Mouse (Mus musculus) layer of hippocampus, adult 8-10 months (tissue): ENCODE results near the gene Ppp1r12a. TPM values are rescaled to one million over a fixed set of nuclear protein-coding genes. Genes with fewer than 3 reads are reported as not detected.

Experiments used
- DNase-seq, 2 experiments: peaks; one replicate each; pipeline ENCODE4 v3.0.0; 2022; ENCODE audit warnings: low spot score in 2 of 2
- total RNA-seq, 4 experiments: library from RNA; stranded (reverse); gene quantifications; 2 replicates each; pipeline ENCODE4 v1.2.4; 2022

The Ppp1r12a gene
- total RNA-seq, 4 experiments from 2014 or later = 122 to 140 (median 133) TPM

DNA sequence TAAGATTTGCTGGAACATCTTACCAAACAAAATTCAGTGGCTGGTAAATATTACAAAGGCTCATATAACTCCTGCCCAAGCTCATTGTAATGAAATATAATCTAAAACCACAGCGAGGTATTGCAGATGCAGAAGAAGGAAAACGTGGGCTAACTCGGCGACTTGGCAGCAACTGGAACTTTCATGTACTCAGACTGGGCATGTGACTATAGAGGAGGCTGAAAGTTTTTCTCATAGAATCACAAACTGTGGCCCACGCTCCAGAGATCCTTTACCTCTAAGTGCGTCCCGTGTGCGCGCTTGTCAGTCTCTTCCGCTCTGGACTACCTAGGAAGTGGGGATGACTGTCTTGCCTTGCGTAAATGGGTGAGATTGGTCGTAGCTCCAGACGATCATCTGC lies 128.1 kb downstream of the Ppp1r12a start:
- no peak for DNase-seq

DNA sequence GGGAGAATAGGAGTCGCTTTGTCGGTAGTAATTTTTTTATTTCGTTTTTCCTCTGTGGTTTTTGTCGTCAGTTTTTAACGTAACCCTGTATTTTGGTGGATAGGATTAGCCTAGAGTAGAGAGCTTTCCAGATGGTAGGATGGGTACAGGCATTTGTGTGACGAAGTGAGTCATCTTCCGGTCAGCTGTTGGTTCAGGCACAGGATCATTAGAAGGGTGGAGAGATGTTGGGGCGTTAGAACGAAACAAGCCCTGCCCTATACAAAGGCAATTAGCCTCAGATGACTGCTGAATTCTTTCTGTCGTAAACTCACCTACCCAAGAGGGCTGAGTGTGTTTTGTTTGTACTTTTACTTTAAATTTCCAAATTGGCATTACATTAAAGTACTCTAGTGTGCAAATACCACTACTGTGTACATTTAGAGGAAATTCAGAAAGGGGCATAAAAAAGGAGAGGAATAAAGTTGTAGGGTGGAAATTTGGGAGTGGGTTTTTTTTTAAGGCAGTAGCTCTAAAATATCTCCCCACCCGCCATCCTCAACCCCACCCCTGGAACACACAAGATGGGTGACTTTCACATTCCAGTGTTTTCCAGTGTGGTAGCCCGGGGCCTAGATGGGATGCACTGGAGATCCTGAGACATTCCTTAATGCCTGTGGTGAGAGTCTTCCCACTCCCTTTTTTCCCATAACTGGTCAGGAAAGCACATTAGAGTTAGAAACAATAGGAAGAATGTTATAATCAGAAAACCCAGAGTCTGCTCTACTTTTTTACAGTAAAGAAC lies 129.9 kb downstream of the Ppp1r12a start:
- DNase-seq = no peak

DNA sequence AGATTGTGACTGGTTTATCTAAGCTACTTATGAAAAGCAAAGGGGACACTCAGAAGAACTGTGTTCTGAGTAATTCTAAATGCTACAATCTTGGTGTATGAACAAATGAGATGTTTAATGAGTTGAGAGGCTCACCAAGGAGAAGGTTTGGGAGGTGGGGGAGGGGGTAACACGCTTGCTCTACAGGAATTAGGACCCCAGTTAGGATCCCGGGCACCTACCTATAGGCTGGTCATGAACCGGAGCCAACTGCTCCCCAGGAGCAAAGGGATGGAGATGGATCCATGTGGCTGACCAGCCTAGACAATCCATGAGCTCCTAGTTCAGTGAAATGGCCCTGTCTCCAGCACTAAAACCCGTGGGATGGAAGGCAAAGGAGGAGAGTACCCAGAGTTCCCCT lies 130.7 kb downstream of the Ppp1r12a start:
- no peak for DNase-seq

DNA sequence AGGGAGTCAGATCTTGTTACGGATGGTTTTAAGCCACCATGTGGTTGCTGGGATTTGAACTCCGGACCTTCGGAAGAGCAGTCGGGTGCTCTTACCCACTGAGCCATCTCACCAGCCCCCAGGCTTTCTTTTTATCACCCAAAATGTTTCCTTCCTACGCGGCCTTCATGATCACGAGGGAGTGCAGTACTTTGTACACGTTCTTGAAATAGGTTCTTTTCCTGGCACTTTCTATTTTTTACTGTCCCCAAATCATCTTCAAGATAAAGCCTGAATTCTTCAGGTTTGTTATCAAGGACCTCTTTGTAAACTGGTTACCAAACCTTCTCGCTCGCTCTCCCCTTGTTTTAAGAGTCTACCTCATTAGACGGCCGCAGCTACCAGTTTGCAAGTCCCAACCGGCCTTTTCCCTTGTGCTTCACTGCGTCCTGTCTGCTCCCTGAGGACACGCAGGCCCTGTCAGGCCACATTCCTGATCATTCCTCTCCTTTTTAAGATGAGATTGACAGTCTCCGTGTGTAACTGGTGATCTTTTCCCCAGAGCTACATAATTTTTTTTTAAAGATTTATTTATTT lies 131.7 kb downstream of the Ppp1r12a start:
- no peak for DNase-seq

DNA sequence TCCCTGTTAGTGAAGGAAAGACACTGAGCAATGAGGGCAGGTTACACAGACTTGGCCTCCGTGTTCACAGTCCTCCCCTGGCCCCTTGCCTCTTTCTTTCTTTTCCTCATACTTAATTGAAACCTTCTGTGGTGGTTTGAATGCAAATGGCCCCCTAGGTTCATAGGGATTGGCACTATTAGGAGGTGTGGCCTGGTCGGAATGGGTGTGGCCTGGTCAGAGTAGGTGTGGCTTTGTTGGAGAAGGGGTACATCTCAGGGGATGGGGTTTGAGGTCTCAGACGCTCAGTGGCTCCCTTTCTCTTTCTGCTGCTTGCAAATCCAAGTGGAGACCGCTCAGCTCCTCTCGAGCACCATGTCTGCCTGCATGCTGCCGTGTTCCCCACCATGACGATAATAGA lies 132.8 kb downstream of the Ppp1r12a start:
- no peak for DNase-seq

DNA sequence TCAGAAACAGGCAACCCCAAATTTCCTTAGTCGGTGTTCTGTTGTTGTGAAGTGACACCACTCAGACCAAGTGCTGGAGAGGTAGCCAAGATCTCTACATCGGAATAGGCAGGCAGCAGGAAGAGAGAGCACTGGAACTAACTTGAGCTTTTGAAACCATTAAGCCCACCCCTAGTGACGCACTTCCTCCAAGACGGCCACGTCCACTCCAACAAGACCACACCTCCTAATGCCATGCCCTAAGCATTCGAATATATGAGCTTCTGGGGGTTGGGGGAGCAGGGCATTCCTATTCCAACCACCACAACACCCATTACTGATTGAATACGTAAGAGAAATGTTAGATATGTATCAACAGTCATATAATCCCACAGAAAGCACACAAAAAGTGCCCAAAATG lies 134.5 kb downstream of the Ppp1r12a start:
- DNase-seq = no peak

DNA sequence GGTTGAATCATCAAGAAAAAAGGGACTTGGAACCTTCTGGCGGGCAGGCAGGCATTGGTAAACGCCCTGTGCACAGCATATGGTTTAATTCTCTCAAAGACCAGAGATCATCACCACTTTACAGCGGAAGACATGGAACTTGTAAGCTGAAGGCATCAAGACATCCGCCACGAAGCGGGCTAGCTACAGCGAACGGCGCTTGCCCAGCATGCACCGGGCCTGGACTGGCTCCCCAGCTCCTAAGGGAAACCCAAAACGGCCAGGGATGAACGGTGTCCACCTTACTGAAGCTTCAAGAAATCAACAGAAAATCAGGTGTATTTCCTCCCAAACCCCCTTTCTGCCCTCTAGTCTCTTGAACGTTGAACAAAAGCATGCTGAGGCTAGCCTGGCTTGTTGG lies 136.3 kb downstream of the Ppp1r12a start:
- no peak for DNase-seq

DNA sequence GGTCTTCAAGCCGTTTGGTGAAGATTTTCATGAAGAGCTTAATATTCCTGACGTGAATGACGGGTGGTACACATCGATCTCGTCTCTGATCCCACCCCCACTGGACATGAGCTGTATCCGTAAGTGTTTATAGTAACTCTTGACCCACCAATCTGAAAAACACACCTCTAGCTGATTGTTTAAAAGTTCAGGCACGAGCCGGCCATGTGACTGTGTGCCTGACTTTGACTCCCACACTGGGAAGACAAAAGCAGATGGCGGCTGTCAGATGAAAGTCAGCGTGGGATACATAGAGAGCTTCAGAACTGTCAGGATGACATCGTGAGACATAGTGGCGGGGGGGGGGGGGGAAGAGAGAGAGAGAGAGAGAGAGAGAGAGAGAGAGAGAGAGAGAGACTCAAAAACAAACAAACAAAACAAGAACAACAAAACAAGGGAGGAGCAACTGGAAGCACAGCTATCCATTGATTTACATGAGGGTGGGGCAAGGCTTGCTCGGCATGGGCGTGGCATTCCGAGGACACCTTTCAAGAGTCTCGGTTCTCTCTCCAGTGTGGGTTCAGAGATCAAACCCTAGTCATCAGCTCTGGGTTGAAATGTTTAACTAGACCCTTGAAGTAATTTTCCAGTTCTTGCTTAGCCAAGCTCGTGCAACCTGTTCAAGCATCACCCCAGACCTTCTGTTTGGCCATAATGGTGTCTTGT lies 137.0 kb downstream of the Ppp1r12a start:
- DNase-seq = no peak

DNA sequence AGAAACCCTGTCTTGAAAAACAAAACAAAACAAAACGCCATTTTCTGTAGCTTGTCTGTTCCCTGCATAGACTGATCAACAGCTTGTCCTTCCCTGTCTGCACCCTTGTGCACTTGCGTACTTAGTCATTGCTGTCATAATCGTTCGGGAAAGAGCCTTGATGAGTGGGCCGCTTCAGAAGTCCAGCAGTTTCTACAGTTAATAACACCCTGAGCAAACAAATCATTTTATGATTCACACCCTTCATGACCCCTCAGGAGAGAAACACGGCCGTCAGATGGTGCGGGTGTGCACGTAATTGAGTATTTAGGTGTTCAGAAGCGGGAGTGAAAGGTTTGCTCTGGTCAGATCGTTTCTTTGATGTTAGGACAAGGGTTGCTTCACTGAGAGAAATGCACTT lies 137.8 kb downstream of the Ppp1r12a start:
- no peak for DNase-seq

DNA sequence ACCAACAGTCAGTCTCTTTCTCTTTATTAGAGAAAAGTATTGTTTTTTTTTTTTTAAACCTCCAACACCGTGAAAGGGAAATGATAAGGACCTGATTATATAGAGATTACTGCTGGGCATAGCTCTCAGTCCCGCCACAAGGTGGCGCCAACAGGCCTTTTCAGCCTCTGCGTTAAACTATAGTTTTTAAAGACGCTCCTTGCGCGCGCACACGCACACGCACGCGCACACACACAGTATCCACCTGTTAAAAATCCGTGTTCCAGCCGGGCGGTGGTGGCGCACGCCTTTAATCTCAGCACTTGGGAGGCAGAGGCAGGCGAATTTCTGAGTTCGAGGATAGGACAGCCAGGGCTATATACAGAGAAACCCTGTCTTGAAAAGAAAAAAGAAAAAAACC lies 138.8 kb downstream of the Ppp1r12a start:
- DNase-seq = peak; percentile 37 to 85

DNA sequence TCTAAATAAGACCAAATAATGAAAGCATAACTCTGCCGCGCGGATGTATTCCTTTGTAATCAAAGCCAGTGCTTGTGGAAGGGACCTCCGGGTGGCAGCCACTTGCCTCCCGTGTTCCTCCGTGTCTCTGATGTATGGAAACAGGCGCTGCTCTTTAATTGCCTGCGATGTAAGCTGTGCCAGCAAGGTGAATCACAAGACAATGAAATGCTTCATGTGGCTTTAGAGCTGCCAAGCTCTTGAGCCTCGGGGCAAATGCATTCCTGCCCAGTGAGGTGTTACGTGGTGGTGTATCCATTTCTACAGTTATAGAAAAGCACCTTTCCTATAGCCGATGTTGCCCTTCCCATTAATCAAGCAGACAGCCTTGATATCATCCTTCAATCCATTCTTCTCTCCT lies 145.8 kb downstream of the Ppp1r12a start:
- DNase-seq = no peak

DNA sequence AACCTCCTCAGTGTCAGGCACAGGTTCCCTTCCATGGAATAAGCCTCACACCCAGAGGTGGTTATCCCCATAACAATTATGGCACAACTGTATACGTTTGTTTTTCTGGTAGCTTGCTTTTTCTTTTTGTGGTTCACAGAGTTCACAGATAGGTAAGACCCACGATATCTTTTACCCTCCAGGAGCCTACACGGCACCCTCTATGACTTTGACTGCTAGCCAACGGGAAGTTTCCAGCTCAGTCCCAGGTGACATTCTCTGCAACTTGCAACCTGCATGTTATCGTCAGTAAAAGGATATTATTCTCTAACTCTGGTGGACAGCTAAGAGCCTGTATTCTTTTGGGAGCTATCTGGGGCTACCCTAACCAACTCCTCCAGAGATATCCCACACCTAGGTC lies 148.2 kb downstream of the Ppp1r12a start:
- no peak for DNase-seq

DNA sequence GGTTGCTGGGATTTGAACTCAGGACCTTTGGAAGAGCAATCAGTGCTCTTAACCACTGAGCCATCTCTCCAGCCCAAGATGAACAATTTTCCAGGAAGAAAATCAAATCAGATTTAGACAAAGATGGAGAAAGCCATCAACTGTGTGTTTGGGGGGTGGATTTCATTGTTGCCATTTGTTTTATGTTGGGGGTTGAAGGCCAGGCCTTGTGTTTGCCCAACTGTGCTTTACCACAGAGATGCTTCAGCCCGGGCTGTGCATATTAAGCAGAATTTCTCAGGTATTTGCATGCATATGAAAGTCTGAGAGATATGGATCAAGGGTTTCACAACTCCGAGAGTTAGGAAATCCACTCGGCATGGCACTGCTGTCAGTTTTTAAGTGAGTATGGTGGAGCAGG lies 149.4 kb downstream of the Ppp1r12a start:
- DNase-seq = no peak

DNA sequence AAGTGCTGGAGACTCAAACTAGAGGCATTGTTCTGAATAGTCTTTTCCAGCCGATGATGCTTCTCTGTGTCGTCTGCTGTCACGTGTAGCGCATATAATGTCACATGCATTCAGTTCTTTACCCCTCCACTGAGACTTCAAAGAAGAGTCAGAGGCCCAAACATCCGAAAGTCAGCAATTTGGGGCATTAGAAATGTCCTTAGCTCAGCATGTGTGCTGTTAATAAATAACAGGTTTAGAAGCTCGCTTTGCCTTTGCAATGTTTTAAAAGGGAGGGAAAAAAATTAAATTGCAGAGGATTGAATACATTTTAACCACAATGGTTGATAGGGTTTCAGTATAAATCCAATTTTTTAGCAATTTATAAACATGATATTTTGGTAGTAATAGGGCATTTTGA lies 151.9 kb downstream of the Ppp1r12a start:
- no peak for DNase-seq

DNA sequence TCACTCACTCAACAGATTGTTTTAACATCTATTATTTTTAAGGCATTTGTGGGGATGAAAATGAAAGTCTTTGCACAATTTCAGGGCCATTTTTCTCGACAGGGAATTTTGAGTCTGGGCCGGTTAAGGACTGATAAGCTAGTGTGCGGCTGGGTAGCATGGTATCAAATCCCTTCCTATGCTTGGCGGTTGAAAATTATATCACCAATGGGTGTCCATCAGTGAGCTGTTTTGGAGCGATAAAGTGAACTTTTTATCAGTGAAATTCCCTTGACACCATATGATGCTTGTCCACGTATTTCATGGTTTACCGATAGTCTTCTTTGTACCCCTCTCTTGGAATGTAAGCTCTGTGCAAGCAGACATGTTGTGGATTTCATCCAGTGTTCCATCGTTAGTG lies 152.4 kb downstream of the Ppp1r12a start:
- DNase-seq = no peak

DNA sequence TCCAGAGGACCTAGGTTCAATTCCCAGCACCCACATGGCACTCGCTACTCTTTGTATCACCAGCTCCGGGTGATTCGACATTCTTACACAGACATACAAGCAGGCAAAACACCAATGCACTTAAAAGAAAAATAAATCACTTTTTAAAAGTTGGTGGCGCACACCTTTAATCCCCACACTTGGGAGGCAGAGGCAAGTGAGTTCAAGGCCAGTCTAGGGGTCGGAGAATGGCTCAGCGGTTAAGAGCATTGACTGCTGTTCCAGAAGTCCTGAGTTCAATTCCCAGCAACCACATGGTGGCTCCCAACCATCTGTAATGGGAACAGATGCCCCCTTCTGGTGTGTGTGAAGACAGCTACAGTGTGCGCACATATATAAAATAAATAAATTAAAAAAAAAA lies 153.2 kb downstream of the Ppp1r12a start:
- DNase-seq = no peak

DNA sequence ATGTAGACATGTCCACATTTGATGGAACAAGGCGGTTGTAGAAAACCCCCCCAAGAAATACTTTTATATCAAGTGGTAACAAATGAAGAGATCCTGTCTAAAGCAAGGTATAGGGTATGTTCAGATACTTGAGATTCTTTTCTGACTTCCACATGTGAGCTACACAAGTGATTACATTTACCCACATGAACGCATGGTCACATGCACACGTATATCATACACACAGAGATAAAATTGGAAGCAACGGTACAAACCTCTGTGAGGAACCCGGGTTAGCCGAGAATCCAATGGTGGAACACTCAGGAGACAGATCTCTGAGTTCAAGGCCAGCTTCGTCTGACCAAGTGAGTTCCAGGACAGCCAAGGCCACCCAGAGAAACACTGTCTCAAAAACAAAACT lies 166.4 kb downstream of the Ppp1r12a start:
- no peak for DNase-seq

DNA sequence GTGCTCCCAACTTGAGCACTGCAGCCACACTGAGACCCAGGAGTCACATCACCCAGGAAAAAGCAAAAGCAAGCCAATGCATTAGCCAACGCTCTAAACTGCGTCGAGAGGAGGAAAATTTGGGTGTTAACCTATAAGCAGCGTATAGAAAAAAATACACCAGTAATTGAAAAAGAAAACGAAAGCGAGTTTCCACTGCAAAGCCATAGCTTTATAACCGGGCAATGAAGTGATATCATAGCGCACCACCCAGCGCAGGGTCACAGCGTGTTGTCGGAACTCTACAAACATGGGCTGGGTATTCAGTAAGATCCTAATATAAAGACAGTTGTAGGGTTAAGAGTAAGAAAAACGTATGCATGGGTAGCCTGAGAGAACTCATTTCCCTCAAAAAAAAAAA lies 167.0 kb downstream of the Ppp1r12a start:
- DNase-seq = no peak

DNA sequence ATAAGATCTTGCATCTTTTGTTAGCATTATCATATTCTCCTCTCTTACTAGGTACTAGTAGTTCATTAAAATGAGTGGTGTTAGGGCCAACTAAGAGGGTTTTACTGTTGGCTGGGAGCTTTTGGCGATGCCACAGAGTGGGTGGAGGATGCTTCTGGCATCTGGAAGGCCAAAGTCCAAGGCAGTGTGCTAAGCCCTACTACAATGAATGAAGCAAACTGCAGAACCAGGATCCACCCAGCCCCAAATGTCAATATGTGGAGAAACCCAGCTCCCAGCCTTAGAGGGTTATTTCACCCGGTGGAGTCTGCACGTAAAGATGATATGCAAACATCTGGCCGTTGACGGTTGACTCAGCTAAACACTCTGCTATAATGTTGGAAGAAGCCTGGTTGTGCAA lies 167.8 kb downstream of the Ppp1r12a start:
- DNase-seq = no peak

DNA sequence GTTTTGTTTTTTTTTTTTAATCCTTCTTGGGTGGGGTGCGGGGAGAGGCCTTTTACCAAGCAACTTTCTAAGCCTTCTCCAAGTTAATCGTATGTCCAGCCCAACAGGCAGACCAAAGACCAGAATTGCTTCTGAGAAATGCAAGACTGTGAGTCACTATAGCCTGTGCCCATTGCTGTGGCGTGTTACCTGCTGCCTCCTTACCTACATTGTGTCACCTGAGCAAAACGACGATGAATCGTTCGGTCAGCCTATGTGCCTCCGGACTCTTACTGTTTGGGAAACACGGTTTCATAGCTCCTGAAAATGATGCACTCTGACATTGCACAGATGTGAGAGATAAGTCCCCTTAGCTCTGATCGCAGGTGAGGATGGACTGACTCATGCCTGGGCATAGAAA lies 169.0 kb downstream of the Ppp1r12a start:
- DNase-seq = no peak

DNA sequence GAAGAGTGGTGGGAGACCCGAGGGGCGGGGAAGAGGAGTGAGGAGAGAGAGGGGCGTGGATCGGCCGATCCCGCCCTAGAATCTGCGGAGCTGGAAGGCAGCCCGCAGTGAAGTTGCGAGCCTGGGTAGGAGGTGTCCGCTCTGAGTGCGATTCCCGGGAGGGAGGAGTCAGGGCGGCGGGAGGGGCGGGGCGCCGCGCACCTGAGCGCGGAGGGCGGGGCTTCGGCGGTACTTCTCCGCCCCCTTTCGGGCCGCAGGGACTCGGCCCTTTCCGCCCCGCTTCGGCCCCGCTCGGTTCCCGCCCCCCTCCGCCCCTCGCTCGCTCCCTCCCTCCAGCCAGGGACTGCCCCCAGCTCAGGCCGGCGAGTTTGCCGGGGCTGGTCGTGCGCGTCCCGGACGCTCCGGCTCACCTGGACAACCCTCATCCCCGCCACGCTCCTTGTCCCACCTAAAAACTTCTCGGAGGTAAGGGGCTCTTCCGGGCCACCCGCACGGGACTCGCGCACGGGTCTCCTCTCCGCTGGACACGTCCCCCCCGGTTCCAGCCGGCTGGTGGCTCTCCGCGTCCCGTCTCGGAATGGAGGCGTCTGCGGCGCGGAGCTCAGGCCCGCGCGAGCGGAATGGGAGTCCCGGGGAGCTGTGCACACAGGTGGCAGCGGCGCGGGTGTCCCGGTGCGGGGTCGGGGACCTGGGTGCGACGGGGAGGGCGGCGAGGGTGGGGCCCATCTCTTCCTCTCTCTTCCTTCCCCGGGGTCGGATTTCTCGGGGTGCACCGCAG lies 170.0 kb downstream of the Ppp1r12a start, which contains the start of gene Pawr:
TSS of gene Pawr (plus strand) at position 338 of the 778 bp plus-strand sequence.
- DNase-seq = no peak
